Mouse (Mus musculus) heart, embryonic 15.5 days (tissue): ENCODE measurements at regions not wholly inside any gene's neighbourhood (a gene's known extent, or its start where the extent isn't known, plus 50 kb on each side); places are given as distances from the start of the nearest gene placed in this dataset.

Source experiments
- ATAC-seq: fragments of 200-750 bp; cut with Nextera tagmentation; replicated peaks from 2 replicates; pipeline ENCODE4 v1.8.0; 2017; ENCODE audit warnings: low read depth, moderate TSS enrichment; ENCODE audit not compliant: insufficient number of reproducible peaks, insufficient read depth, low FRiP score
- H3K27ac ChIP-seq: fragments of 300-500 bp; sonication (generic); 2 replicates; pipeline ENCODE4 v1.5.1; 2015; ENCODE audit warnings: mild to moderate bottlenecking, inconsistent platforms
- H3K27me3 ChIP-seq: fragments of 300-500 bp; sonication (generic); 2 replicates; pipeline ENCODE4 v1.6.1; 2015; ENCODE audit warnings: inconsistent platforms
- H3K36me3 ChIP-seq: fragments of 300-500 bp; sonication (generic); 2 replicates; pipeline ENCODE4 v1.6.1; 2015; ENCODE audit warnings: mild to moderate bottlenecking, inconsistent platforms
- H3K4me1 ChIP-seq: fragments of 300-500 bp; sonication (generic); replicated peaks from 2 replicates; pipeline ENCODE4 v1.6.1; 2015; ENCODE audit warnings: inconsistent platforms
- H3K4me2 ChIP-seq: fragments of 300-500 bp; sonication (generic); 2 replicates; pipeline ENCODE4 v1.6.1; 2015; ENCODE audit warnings: inconsistent platforms, mild to moderate bottlenecking, moderate library complexity
- H3K4me3 ChIP-seq: fragments of 300-500 bp; sonication (generic); 2 replicates; pipeline ENCODE4 v1.5.1; 2015; ENCODE audit warnings: mild to moderate bottlenecking, inconsistent platforms
- H3K9ac ChIP-seq: fragments of 300-500 bp; sonication (generic); 2 replicates; pipeline ENCODE4 v1.6.1; 2015; ENCODE audit warnings: mild to moderate bottlenecking, inconsistent platforms
- H3K9me3 ChIP-seq: fragments of 300-500 bp; sonication (generic); replicated peaks from 2 replicates; pipeline ENCODE4 v1.6.1; 2016; ENCODE audit warnings: inconsistent platforms
- WGBS: fragments of 180-500 bp; shearing (Covaris S2); methylation state at CpG from one replicate; pipeline ENCODE4 v1.1.7; 2015; ENCODE audit warnings: mixed read lengths; 5-methylcytosine and 5-hydroxymethylcytosine counted together

GRCm38 (mm10) chr9:26502027-26502426 is 231.5 kb upstream of the B3gat1 start:
- Histone ChIP-seq H3K9me3 (no peaks in the 10 kb centered on the region), H3K4me2 (no peak overlapping the region), H3K27me3 (no peaks in the 10 kb centered on the region), H3K9ac (no peak overlapping the region), H3K4me3 (no peak overlapping the region), H3K36me3 (no peaks in the 10 kb centered on the region), H3K27ac (no peak overlapping the region), H3K4me1 (no peaks in the 10 kb centered on the region)
- WGBS: 66% methylated on average over 1 of the region's 1 CpGs
- no peak for ATAC-seq

DNA sequence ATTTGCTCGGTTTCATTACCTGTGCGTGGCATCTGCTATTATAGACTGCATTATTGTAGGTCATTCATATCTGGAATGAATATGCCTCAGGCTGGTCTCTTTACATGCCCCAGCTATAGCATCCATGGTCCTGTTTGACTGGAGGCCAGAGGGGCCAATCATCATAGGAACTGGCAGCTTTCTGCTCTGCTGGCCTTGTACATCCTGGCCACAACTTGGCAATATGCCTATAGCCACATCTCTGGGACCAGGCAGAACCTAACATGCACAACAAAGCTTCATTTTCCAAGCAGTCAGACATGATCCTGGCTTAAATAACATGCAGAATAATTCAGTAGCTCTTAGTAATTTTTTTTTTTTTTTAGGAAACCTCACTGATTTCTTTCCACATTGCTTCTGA is 227.6 kb upstream of the B3gat1 start:
- no peak overlapping the region for H3K27ac ChIP-seq
- H3K27me3 ChIP-seq: no peaks in the 10 kb centered on the region
- ATAC-seq: no peak
- no peaks in the 10 kb centered on the region for H3K9me3 ChIP-seq
- no peaks in the 10 kb centered on the region for H3K36me3 ChIP-seq
- no peaks in the 10 kb centered on the region for H3K4me1 ChIP-seq
- H3K4me2 ChIP-seq: no peak overlapping the region
- no peak overlapping the region for H3K9ac ChIP-seq
- 78% methylated on average over 2 of the region's 2 CpGs for WGBS
- no peak overlapping the region for H3K4me3 ChIP-seq

GRCm38 (mm10) chr9:26518651-26519050 is 214.9 kb upstream of the B3gat1 start:
- ATAC-seq: no peak
- H3K4me2 ChIP-seq: no peak overlapping the region
- H3K4me3 ChIP-seq: no peak overlapping the region
- no peaks in the 10 kb centered on the region for H3K36me3 ChIP-seq
- WGBS: 45% methylated on average over 2 of the region's 2 CpGs
- H3K9ac ChIP-seq: no peak overlapping the region
- no peaks in the 10 kb centered on the region for H3K27me3 ChIP-seq
- peaks cover 11% of the 10 kb centered on the region for H3K4me1 ChIP-seq
- no peak overlapping the region for H3K27ac ChIP-seq
- H3K9me3 ChIP-seq: no peaks in the 10 kb centered on the region

DNA sequence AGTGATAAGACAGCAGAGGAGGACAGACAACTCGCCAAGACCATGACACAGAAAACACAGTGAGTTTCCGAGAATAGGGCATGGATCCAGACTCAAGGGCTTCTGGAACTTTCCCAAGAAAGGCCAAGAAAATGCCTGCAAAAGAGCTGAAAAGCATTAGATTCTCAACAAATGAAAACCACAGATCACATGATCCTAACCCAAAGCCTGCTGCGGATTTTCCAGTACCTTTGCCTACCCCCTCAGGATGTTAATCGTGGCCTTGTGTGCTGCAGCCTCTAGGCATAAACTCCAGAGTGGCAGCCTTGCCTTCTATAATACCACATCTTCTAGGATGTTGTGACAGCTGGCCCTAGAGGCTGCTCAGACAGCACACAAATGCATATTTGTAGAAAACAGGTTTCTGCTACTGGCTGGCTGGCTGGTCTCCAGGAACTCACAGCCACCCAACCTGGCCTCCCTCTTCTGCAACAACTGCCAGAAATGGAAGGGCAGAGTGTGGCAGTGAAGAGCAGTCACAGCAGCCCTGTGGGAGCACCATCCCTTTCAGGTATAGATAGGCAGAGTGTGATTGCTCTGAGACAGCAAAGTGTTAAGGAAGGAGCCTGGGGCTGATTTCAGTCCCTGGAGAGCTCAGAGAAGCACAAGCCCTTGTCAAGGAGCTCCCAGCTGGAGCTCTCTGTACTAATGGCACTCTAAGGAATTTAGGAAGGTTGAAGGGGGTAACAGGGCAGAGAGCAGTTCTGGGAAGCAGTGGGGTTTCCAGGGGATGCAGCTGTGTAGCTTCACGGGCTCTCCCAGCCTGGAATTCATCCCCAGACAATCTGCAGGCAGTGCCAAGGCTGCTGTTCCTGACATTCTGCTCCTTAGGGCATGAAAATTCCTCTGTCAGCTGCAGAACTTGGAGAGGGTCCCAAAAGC is 213.7 kb upstream of the B3gat1 start:
- Histone ChIP-seq H3K4me1 (peaks cover 11% of the 10 kb centered on the region), H3K9ac (no peak overlapping the region), H3K36me3 (no peaks in the 10 kb centered on the region), H3K27me3 (no peaks in the 10 kb centered on the region), H3K27ac (peak overlapping the region; percentile 53), H3K9me3 (no peaks in the 10 kb centered on the region), H3K4me2 (no peak overlapping the region), H3K4me3 (no peak overlapping the region)
- WGBS: 32% methylated on average over 5 of the region's 5 CpGs
- ATAC-seq: 0 out of 2 replicates have a peak, but pooled peaks have one; percentile 8

GRCm38 (mm10) chr9:26524089-26524488 is 209.4 kb upstream of the B3gat1 start:
- no peak overlapping the region for H3K27ac ChIP-seq
- 33% methylated on average over 1 of the region's 1 CpGs for whole genome bisulfite sequencing
- no peak overlapping the region for H3K9ac ChIP-seq
- H3K4me3 ChIP-seq: no peak overlapping the region
- no peaks in the 10 kb centered on the region for H3K36me3 ChIP-seq
- H3K9me3 ChIP-seq: no peaks in the 10 kb centered on the region
- H3K4me2 ChIP-seq: no peak overlapping the region
- peaks cover 11% of the 10 kb centered on the region for H3K4me1 ChIP-seq
- no peaks in the 10 kb centered on the region for H3K27me3 ChIP-seq
- no peak for ATAC-seq

- Histone ChIP-seq H3K4me2 (no peak overlapping the region), H3K9ac (no peak overlapping the region), H3K36me3 (no peaks in the 10 kb centered on the region), H3K4me3 (no peak overlapping the region), H3K4me1 (no peaks in the 10 kb centered on the region), H3K27me3 (no peaks in the 10 kb centered on the region), H3K27ac (no peak overlapping the region), H3K9me3 (no peaks in the 10 kb centered on the region)
- no peak for ATAC-seq
- WGBS: 7% methylated on average over 3 of the region's 3 CpGs
Measured at GRCm38 (mm10) chr9:26528761-26529160, 204.8 kb upstream of the B3gat1 start.

- Histone ChIP-seq H3K36me3 (no peaks in the 10 kb centered on the region), H3K4me2 (no peak overlapping the region), H3K4me1 (no peaks in the 10 kb centered on the region), H3K27me3 (no peaks in the 10 kb centered on the region), H3K9me3 (no peaks in the 10 kb centered on the region), H3K4me3 (no peak overlapping the region), H3K9ac (no peak overlapping the region), H3K27ac (no peak overlapping the region)
- 74% methylated on average over 2 of the region's 2 CpGs for WGBS
- no peak for ATAC-seq
Measured at GRCm38 (mm10) chr9:26539042-26539441, 194.5 kb upstream of the B3gat1 start.

DNA sequence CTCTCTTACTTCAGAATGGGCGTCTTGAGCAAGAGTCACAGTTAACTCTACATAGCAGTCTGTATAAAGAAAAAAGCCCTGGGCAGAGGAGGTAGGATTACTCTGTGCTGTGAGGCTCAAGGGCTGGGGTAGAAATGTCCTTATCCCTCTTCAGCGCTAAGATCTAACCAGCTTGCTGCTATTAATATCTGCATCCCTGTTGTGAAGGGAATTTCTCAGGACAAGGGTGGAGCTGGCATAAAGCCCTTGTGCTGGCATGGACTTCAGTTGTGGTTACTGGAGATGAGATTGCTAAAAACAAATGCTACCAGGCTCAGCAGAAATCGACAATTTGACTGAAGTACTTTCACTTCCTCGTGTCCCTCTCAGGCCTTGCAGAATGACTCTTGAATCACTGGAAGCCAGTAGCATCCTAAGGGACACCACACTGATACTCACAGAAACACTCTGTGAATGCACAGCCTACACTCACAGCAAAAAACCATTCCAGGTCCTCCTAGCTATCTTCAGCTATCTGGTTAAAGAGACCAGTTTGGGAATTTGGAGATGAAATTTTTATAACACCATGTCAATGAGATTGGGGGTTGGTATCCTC is 185.1 kb upstream of the B3gat1 start:
- WGBS: 29% methylated on average over 4 of the region's 4 CpGs
- ATAC-seq: no peak
- Histone ChIP-seq H3K9ac (no peak overlapping the region), H3K4me3 (no peak overlapping the region), H3K36me3 (no peaks in the 10 kb centered on the region), H3K9me3 (no peaks in the 10 kb centered on the region), H3K27me3 (no peaks in the 10 kb centered on the region), H3K27ac (peak overlapping the region; percentile 13; the same call in 1 of the 2 replicates), H3K4me2 (peak overlapping the region; percentile 21; the same call in 1 of the 2 replicates), H3K4me1 (0 out of 2 replicates have a peak, but pooled peaks cover 6% of the 10 kb centered on the region)

DNA sequence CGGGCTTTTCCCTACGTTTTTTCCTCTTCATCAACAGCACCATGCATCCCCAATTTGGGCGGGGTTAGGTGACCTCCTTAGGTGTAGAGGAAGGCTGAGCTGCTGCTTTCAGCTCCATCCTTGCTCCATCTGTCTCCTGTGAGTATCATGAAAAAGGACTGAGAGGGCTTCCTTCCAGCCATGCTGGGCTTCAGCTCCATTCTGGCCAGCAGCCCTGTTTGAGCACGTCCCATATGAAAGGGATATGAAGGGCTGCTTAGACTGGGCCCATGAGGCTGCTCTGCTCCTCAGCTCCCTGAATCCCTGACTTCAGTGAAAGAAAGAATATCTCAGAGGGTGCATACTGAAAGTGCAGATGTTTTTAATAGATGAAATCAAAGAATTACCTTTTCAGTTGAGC is 184.4 kb upstream of the B3gat1 start:
- Histone ChIP-seq H3K4me2 (no peak overlapping the region), H3K9ac (no peak overlapping the region), H3K4me3 (no peak overlapping the region), H3K27ac (no peak overlapping the region), H3K36me3 (no peaks in the 10 kb centered on the region), H3K4me1 (0 out of 2 replicates have a peak, but pooled peaks cover 6% of the 10 kb centered on the region), H3K27me3 (no peaks in the 10 kb centered on the region), H3K9me3 (no peaks in the 10 kb centered on the region)
- no peak for ATAC-seq
- WGBS: 75% methylated on average over 4 of the region's 4 CpGs

DNA sequence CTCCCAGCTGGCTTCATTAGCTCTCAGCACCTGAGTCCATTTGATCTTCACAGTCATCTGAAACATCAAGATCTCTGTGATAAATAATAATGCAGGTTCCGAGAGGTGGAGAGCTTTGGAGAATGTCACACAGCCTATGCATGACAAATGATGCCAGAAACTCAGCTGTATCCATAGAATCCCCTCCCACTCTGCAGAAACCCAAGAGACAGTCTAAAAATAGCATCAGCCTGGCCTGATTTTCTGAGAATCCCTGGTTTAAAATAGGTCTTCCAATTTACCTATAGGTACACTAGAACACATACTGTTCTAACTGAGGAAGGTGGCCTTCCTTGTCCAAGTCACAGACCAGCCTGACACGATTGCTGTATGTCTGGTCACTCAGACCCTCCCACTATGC is 184.0 kb upstream of the B3gat1 start:
- no peak overlapping the region for H3K27ac ChIP-seq
- no peaks in the 10 kb centered on the region for H3K9me3 ChIP-seq
- no peak overlapping the region for H3K4me2 ChIP-seq
- no peaks in the 10 kb centered on the region for H3K27me3 ChIP-seq
- H3K36me3 ChIP-seq: no peaks in the 10 kb centered on the region
- 0 out of 2 replicates have a peak, but pooled peaks cover 6% of the 10 kb centered on the region for H3K4me1 ChIP-seq
- ATAC-seq: no peak
- H3K9ac ChIP-seq: no peak overlapping the region
- H3K4me3 ChIP-seq: no peak overlapping the region
- 60% methylated on average over 2 of the region's 2 CpGs for WGBS

DNA sequence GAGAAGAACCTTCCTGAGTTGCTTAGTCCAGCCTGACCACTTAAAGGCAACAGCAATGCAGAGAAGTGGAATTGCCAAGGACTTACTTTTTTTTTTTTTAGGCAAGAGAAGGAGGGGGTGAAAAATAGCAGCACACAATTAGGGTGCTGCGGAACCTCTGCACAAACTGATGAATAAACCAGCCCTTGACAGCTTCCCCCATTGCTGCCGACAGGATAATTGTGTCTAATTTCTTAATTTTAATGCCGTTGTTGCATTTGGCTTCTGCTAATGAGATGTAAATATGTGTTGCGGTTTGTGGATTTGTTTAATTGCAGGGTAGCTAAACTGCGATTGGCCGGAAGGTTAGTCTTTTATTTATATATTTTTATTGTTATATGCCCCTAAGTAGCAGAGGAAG is 157.5 kb upstream of the B3gat1 start:
- H3K27ac ChIP-seq: no peak overlapping the region
- no peak overlapping the region for H3K9ac ChIP-seq
- ATAC-seq: no peak
- no peaks in the 10 kb centered on the region for H3K27me3 ChIP-seq
- H3K36me3 ChIP-seq: no peaks in the 10 kb centered on the region
- WGBS: 91% methylated on average over 6 of the region's 6 CpGs
- H3K4me3 ChIP-seq: no peak overlapping the region
- no peaks in the 10 kb centered on the region for H3K4me1 ChIP-seq
- H3K9me3 ChIP-seq: no peaks in the 10 kb centered on the region
- no peak overlapping the region for H3K4me2 ChIP-seq
